Mouse (Mus musculus) embryonic facial prominence, embryonic 14.5 days (tissue): ENCODE data around the gene Tm4sf4. TPM values are rescaled to one million over a fixed set of nuclear protein-coding genes. Genes with fewer than 3 reads are reported as not detected.

Source experiments
- ATAC-seq: fragments of 200-750 bp; cut with Nextera tagmentation; 2 replicates; pipeline ENCODE4 v1.8.0; 2017; ENCODE audit warnings: low read depth, moderate number of reproducible peaks, moderate TSS enrichment
- DNase-seq: peaks from one replicate; pipeline ENCODE4 v3.0.0-alpha.2; 2015; ENCODE audit warnings: low spot score
- H3K27ac ChIP-seq: fragments of 300-500 bp; sonication (generic); replicated peaks from 2 replicates; pipeline ENCODE4 v1.5.1; 2014; ENCODE audit warnings: low read depth, mild to moderate bottlenecking, low read length, moderate library complexity
- H3K27me3 ChIP-seq: fragments of 300-500 bp; sonication (generic); replicated peaks from 2 replicates; pipeline ENCODE4 v1.6.1; 2014; ENCODE audit warnings: low read length; ENCODE audit not compliant: control insufficient read depth, insufficient read depth
- H3K36me3 ChIP-seq: fragments of 300-500 bp; sonication (generic); 2 replicates; pipeline ENCODE4 v1.6.1; 2014; ENCODE audit warnings: low read length, mixed read lengths; ENCODE audit not compliant: control insufficient read depth, insufficient read depth
- H3K4me1 ChIP-seq: fragments of 300-500 bp; sonication (generic); 2 replicates; pipeline ENCODE4 v1.6.1; 2014; ENCODE audit warnings: antibody characterized with exemption, low read length; ENCODE audit not compliant: control insufficient read depth, insufficient read depth
- H3K4me2 ChIP-seq: fragments of 300-500 bp; sonication (generic); 2 replicates; pipeline ENCODE4 v1.6.1; 2014; ENCODE audit warnings: low read depth, mild to moderate bottlenecking, low read length, moderate library complexity, mixed read lengths
- H3K4me3 ChIP-seq: fragments of 300-500 bp; sonication (generic); 2 replicates; pipeline ENCODE4 v1.5.1; 2014; ENCODE audit warnings: low read depth, mild to moderate bottlenecking, low read length
- H3K9ac ChIP-seq: fragments of 300-500 bp; sonication (generic); 2 replicates; pipeline ENCODE4 v1.6.1; 2014; ENCODE audit warnings: low read depth, mild to moderate bottlenecking, low read length, moderate library complexity, mixed read lengths
- H3K9me3 ChIP-seq: fragments of 300-500 bp; sonication (generic); 2 replicates; pipeline ENCODE4 v1.6.1; 2016; ENCODE audit warnings: low read length; ENCODE audit not compliant: control insufficient read depth
- WGBS: fragments of 180-500 bp; shearing (Covaris S2); extraction: QIAGEN DNeasy Blood & Tissue Kit; methylation state at CpG from one replicate; pipeline ENCODE4 v1.1.7; 2014; 5-methylcytosine and 5-hydroxymethylcytosine counted together
- polyA plus RNA-seq: library from polyadenylated mRNA; unstranded; fragments of >200 nt; fragmentation: Nextera tagmentation; extraction: Ambion mirVana; gene quantifications from 2 replicates; pipeline ENCODE4 v1.2.1, GENCODE M21; 2014

The Tm4sf4 gene
- polyA plus RNA-seq, 1 experiment from 2014 or later = not detected

DNA sequence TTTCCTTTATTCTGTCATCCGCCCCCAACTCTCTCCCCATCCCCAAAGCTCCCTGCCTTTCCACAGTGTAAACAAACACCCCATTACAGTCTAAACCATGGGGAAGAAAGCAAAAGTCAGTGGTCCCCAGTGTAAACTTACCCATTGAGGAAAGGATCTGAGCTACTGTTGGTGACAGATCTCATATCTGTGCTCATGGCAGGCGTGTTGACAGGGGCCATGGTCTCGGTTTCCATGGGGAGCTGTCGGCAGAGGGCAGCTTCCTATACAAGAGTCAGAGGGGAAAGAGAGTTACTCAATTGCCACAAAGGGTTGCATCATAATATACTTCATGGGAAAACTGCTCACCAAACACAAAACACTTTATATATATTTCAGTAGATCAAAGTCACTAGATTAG is 38.2 kb downstream of the Tm4sf4 start:
- Histone ChIP-seq H3K4me2 (no peak overlapping the region), H3K36me3 (peaks cover 36% of the 10 kb centered on the region), H3K9ac (no peak overlapping the region), H3K9me3 (no peaks in the 10 kb centered on the region), H3K4me1 (no peaks in the 10 kb centered on the region), H3K27me3 (no peaks in the 10 kb centered on the region), H3K27ac (no peak overlapping the region), H3K4me3 (no peak overlapping the region)
- ATAC-seq (no peak), DNase-seq (no peak)
- WGBS = 75% methylated on average over 4 of the region's 4 CpGs

GRCm38 (mm10) chr3:57466289-57466688 is 41.2 kb downstream of the Tm4sf4 start:
- no peak for ATAC-seq
- Histone ChIP-seq H3K27me3 (no peaks in the 10 kb centered on the region), H3K9me3 (no peaks in the 10 kb centered on the region), H3K36me3 (peaks cover 19% of the 10 kb centered on the region), H3K27ac (no peak overlapping the region), H3K4me1 (peaks cover 12% of the 10 kb centered on the region), H3K9ac (no peak overlapping the region), H3K4me2 (no peak overlapping the region), H3K4me3 (no peak overlapping the region)
- 65% methylated on average over 3 of the region's 3 CpGs for WGBS
- peak; percentile 55 for DNase-seq

DNA sequence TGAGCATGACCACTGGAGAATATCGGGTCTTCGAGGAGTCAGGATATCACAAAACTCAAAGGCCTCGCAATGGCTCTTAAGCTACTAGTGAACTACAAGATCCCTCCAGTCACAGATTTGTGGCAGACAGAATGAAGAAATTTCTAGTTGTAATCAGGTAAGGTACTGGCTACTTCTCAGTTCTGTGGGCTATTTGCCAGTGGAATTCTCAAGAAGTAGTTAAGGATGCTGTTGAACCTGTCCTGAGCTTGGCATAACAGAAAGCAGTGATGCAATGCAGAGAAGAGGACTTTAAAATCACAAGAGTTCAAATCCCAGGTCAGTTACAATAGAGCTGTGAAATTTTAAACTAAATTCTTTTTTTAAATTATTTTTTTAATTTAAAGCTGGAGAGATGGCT is 44.2 kb downstream of the Tm4sf4 start:
- WGBS = 99% methylated on average over 3 of the region's 3 CpGs
- Histone ChIP-seq H3K36me3 (no peaks in the 10 kb centered on the region), H3K9me3 (no peaks in the 10 kb centered on the region), H3K4me1 (peaks cover 22% of the 10 kb centered on the region), H3K4me2 (no peak overlapping the region), H3K9ac (no peak overlapping the region), H3K27me3 (no peaks in the 10 kb centered on the region), H3K27ac (no peak overlapping the region), H3K4me3 (no peak overlapping the region)
- ATAC-seq (no peak), DNase-seq (no peak)

- Histone ChIP-seq H3K27me3 (no peaks in the 10 kb centered on the region), H3K4me1 (peaks cover 22% of the 10 kb centered on the region), H3K27ac (peak overlapping the region; percentile 86), H3K9me3 (no peaks in the 10 kb centered on the region), H3K4me3 (no peak overlapping the region), H3K9ac (peak overlapping the region; percentile 51; the same call in 1 of the 2 replicates), H3K36me3 (no peaks in the 10 kb centered on the region), H3K4me2 (peak overlapping the region; percentile 52)
- DNase-seq (peak; percentile 79), ATAC-seq (peak; percentile 66)
- WGBS = 12% methylated on average over 5 of the region's 5 CpGs
These were observed 45.2 kb downstream of the Tm4sf4 start for GRCm38 (mm10) chr3:57470326-57470725.

DNA sequence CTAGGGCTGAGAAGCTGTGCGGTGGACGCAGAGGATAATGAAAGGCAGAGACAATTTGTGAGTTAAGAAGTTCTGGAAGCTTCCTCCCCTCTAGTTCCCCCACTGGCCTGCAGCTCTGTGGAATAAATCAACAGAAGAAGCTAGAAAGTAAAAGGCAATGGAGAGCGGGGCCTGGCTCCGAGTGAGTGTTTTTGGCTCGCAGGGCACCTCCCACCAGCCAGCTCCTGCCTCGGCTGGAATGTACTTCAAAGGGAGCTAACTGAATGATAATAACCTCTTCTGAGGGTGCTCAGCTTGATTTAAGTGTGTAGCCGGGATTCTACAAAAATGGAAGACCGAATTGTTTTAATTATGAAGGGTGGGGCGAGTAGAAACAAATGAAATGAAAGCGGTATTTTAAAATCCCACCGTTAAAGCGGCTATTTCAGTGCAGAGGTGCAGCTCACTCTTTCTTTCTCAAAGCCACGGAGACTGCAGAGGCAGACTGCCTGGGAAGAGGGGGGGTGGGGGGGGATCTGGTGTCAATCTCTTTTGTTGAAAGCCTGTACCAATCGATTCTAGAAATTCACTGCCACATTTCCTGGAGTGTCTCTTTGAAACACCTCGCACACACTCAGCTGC is 46.0 kb downstream of the Tm4sf4 start:
- H3K4me3 ChIP-seq = peak overlapping the region; percentile 26
- peaks cover 3% of the 10 kb centered on the region; the same call in 1 of the 2 replicates for H3K36me3 ChIP-seq
- H3K4me1 ChIP-seq = peaks cover 22% of the 10 kb centered on the region
- DNase-seq (peak; percentile 77), ATAC-seq (peak; percentile 41)
- H3K27ac ChIP-seq = peak overlapping the region; percentile 86
- peak overlapping the region; percentile 51 for H3K9ac ChIP-seq
- no peaks in the 10 kb centered on the region for H3K9me3 ChIP-seq
- no peaks in the 10 kb centered on the region for H3K27me3 ChIP-seq
- peak overlapping the region; percentile 52 for H3K4me2 ChIP-seq
- 4% methylated on average over 15 of the region's 15 CpGs for WGBS

GRCm38 (mm10) chr3:57472407-57472806 is 47.3 kb downstream of the Tm4sf4 start:
- DNase-seq = peak; percentile 51
- Histone ChIP-seq H3K27ac (peak overlapping the region; percentile 86; the same call in 1 of the 2 replicates), H3K9me3 (no peaks in the 10 kb centered on the region), H3K9ac (no peak overlapping the region), H3K36me3 (peaks cover 15% of the 10 kb centered on the region), H3K27me3 (no peaks in the 10 kb centered on the region), H3K4me3 (no peak overlapping the region), H3K4me1 (peaks cover 22% of the 10 kb centered on the region), H3K4me2 (no peak overlapping the region)
- 34% methylated on average over 4 of the region's 4 CpGs for WGBS
- no peak; the same call in 1 of the 2 replicates for ATAC-seq

DNA sequence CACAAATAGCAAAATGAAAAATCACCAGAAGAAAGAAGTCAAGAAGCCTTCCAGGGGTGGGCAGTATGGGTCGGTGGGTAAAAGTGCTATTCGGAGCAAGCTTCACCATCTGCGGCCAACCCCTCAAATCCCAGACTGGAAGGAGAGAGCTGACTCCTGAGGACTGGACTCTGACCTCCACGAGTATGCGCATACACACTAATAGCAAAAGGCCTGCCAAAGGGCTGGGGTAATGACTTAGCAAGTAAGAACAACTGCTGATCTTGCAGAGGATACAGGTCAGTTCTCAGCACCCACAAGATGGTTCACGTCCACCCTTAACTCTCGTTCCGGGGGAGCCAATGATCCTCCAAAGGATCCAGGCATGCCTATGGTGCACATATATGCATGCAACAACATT is 49.3 kb downstream of the Tm4sf4 start:
- Histone ChIP-seq H3K27me3 (no peaks in the 10 kb centered on the region), H3K4me1 (peaks cover 22% of the 10 kb centered on the region), H3K4me2 (no peak overlapping the region), H3K36me3 (peaks cover 15% of the 10 kb centered on the region), H3K4me3 (no peak overlapping the region), H3K9me3 (no peaks in the 10 kb centered on the region), H3K27ac (no peak overlapping the region), H3K9ac (no peak overlapping the region)
- ATAC-seq (no peak), DNase-seq (no peak)
- WGBS = 92% methylated on average over 8 of the region's 8 CpGs

- Histone ChIP-seq H3K9ac (no peak overlapping the region), H3K9me3 (no peaks in the 10 kb centered on the region), H3K4me3 (no peak overlapping the region), H3K4me1 (no peaks in the 10 kb centered on the region), H3K36me3 (peaks cover 15% of the 10 kb centered on the region), H3K4me2 (no peak overlapping the region), H3K27ac (no peak overlapping the region), H3K27me3 (no peaks in the 10 kb centered on the region)
- DNase-seq = peak; percentile 36
- ATAC-seq = no peak
- WGBS = 41% methylated on average over 4 of the region's 4 CpGs
These were observed 55.5 kb downstream of the Tm4sf4 start for GRCm38 (mm10) chr3:57480640-57481039.

GRCm38 (mm10) chr3:57481981-57482380 is 56.9 kb downstream of the Tm4sf4 start:
- DNase-seq (no peak), ATAC-seq (no peak)
- 93% methylated on average over 5 of the region's 5 CpGs for WGBS
- H3K4me2 ChIP-seq = no peak overlapping the region
- no peaks in the 10 kb centered on the region for H3K9me3 ChIP-seq
- no peak overlapping the region for H3K4me3 ChIP-seq
- peaks cover 4% of the 10 kb centered on the region; the same call in 1 of the 2 replicates for H3K36me3 ChIP-seq
- H3K27ac ChIP-seq = no peak overlapping the region
- H3K4me1 ChIP-seq = peaks cover 7% of the 10 kb centered on the region; the same call in 1 of the 2 replicates
- H3K9ac ChIP-seq = no peak overlapping the region
- H3K27me3 ChIP-seq = no peaks in the 10 kb centered on the region
